Mouse (Mus musculus) kidney, postnatal 14 days (tissue): ENCODE results near the gene Sptbn1.
A peak's percentile ranks its signal among the peaks of the same experiment; 100 is the strongest.

ENCODE experiments used
- DNase-seq: peaks from one replicate; pipeline ENCODE4 v3.0.0; 2022; ENCODE audit warnings: mixed read lengths

Gene Sptbn1

GRCm38 (mm10) chr11:30210100-30210811 is 57.7 kb downstream of the Sptbn1 start:
- no peak for DNase-seq

DNA sequence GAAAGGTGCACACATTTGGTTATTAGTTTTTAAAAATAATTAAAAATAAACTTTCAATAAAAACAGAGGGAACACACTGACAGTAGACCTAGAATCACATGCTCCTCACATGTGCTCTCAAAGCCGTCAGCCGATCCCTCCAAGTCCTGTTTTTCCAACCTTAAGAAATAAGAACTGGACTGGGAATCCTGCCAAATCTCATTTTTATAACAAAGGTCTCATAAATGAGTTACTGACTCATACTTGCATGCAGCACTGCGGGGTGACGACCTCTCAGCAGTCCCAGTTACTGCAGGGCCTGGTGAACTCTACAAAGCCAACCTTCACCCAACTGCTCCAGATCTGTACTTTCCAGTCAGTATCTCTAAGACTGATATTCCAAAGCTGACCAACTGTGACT is 58.5 kb downstream of the Sptbn1 start:
- DNase-seq = peak; percentile 82

GRCm38 (mm10) chr11:30204398-30204797 is 63.6 kb downstream of the Sptbn1 start:
- DNase-seq = peak; percentile 64

DNA sequence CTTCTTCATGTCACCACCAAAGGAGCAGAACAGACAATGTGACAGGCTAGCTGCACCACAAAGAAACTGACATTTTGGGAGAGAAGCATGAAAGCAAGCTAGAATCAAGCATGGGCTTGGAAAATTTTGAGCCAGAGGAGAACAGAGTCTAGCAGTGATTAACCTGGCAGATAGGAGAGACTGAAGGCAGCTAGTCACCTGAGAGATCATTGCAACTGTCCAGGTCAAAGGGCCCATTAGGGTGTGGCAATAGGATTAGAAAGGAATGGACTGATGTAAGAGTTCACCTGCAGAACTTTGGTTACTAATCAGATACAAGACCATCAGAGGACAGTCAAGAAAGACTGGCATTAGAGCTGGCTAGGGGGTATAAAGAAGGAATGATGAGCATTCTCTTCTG is 67.6 kb downstream of the Sptbn1 start:
- no peak for DNase-seq

DNA sequence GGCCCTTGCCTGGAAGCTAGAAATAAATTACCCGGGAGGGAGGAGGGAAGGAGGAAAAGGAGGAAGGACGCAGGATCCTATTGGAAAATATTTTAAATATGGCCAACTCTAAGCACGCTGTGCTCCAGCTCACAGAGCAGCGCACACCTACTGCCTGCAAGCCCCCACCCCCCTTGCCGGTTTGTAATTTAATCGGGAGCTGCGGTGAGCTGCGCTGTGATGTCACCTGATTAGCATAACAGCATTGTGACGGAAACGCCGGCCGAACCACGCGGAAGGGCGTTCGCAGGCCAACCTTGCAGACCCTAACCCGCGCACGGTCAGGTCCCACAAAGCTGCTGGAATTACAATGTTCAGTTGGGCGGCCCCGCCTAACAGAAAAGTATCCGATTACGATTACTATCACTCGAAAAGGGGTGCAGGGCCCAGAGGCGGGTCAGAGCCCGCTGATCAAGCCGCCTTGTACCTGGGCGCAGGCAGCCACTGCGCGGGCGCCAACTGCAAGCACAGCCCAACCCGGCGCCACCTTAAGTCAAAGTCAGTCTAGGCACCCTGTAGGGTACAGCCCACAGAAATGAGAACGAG is 69.8 kb downstream of the Sptbn1 start:
- DNase-seq = peak; percentile 87

- DNase-seq = peak; percentile 88
These were observed 70.3 kb downstream of the Sptbn1 start for GRCm38 (mm10) chr11:30197564-30198090.

DNA sequence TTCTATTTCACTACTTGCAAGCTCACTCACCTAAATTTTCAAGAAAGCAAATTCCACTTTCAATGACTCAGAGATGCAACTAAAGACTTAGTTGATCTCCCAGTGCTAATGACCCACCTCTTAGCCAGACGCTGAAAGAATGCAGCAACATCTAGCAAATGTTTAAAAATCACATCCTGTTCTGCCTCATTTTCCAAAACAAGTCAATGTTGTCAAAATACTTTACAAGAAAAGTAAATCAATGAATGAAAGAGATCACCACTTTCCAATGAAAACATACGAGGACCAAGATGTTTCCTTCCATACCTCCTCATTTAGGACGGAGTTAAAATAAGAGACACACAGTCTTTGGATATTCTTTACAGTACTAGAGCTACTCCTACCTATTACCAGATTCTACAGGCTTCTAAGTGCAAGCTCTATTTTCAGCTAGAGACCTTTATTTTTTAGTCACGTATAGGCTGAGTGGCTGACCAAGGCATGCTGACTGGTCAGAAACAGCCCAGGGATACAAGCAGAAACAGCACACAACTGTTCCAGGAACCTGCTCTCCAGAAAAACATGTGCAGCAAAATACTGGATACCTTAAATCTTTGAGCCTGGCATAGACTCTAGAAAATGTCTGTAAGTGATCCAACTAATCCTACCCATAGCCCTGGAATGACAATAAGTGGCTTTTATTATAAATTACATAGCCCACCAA is 71.5 kb downstream of the Sptbn1 start:
- no peak for DNase-seq

- DNase-seq = no peak
These were observed 72.2 kb downstream of the Sptbn1 start for GRCm38 (mm10) chr11:30195756-30196155.

- no peak for DNase-seq
These were observed 73.2 kb downstream of the Sptbn1 start for GRCm38 (mm10) chr11:30194800-30195199.

DNA sequence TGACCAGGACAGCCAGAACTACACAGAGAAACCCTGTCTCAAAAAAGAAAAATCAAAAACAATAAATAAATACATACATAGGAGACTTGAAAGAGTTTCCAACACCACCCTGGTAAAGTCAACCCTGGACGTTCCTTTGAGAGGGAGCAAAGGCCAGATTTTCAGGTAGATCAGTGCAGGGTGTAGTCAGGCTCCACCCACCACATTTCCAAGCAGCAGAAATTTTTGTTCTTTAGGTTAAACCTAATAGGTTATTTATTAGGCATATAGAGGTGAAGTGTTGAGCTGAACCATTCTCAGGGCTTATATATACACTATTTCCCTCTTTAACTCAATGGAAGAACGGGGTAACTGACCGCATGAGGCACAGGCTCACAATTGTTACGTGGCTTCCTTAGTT is 77.0 kb downstream of the Sptbn1 start:
- DNase-seq = no peak

DNA sequence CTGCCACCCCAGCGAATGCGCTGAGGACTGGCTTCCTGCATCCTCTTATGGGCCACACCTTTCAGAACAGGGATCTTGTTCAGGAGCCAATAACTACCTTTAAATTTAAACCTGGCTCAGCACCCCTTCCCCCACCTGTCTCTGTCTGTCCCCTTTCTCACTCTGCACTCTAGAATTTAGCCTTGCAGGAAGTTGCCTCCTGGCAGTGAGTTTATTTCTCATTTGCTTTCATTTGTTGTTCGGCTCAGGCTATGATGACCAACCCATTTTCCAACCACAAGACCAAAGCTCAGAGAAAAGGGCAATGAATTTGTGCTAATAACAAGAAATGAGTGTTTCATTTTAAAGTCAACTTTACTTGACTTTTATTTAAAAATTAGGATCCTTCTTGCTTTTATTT is 77.9 kb downstream of the Sptbn1 start:
- no peak for DNase-seq

- no peak for DNase-seq
These were observed 81.0 kb downstream of the Sptbn1 start for GRCm38 (mm10) chr11:30186902-30187470.

DNA sequence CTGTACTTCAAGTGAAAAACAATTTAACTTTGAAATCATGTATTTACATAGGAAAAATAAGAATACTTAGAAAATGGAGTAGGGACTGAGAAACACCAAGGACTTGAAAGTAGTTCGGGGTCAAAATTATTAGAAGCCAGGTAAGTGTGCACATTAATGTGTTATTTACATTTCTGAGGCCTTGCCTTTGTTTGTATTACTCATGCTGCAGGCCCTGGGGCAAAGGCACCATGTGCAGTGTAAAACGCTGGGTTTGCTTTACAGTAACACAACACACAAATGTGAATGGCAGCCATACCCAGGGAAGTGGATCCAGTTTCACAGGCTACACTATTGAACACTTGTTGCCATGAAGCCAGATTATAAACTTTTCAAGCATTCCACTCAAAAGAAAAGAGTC is 83.4 kb downstream of the Sptbn1 start:
- no peak for DNase-seq

GRCm38 (mm10) chr11:30182716-30183411 is 85.1 kb downstream of the Sptbn1 start:
- no peak for DNase-seq

DNA sequence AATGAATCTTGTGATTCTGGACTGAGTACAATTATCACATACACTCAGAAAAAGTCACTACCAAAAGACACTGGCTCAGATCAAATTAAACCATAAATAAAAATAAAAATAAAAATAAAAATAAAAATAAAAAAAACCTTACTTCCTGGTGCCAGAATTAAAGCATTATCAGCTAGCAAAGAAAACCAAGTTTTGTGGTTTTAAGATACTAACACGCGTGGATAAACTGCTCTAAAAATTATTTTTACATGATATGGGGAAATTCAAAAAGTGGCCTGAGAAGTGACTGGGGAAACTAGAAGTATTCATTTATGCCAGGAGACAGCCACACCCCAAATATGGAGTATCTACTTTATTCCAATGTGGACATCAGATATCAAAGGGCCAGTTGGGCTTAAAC is 89.8 kb downstream of the Sptbn1 start:
- no peak for DNase-seq

- DNase-seq = peak; percentile 64
These were observed 90.7 kb downstream of the Sptbn1 start for GRCm38 (mm10) chr11:30177145-30177840.

DNA sequence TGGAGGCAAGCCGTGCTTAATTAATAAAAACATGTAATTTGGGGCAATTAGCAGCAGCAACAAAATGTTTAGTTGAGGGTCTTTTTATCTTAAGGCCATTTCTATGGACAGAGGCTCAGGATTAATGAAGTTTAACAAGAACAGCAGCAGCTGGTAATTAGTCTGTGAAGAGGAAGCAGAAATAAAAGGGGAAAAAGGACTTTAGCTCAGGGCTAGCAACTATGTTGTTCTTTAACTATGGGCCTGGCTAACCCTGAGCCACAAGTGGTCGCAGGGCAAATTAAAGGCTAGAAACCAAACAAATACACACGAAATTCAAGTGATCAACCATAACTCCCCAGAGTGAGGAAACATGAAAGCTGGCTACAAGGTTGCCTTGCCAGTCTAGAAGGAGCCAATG is 91.9 kb downstream of the Sptbn1 start:
- DNase-seq = no peak

DNA sequence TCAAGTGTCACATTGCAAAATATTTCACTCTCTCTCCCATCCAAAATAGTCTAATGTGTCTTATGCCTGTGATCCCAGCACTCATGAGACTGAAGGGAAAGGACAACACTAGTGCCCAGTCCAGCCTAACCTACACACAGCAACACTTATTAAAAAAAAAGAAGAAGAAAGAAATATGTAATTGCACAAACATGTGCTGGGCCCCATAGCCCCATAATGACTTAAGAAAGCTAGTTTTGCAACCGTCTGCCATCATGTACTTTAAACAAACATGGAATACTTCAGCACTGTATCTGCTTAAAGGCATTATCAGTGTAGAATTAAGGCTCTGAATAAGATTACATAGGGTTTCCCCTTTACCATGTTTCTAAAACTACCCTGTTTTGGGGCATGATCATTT is 92.4 kb downstream of the Sptbn1 start:
- DNase-seq = no peak

GRCm38 (mm10) chr11:30171586-30172178 is 96.3 kb downstream of the Sptbn1 start:
- no peak for DNase-seq

GRCm38 (mm10) chr11:30171184-30171583 is 96.8 kb downstream of the Sptbn1 start:
- DNase-seq = no peak

DNA sequence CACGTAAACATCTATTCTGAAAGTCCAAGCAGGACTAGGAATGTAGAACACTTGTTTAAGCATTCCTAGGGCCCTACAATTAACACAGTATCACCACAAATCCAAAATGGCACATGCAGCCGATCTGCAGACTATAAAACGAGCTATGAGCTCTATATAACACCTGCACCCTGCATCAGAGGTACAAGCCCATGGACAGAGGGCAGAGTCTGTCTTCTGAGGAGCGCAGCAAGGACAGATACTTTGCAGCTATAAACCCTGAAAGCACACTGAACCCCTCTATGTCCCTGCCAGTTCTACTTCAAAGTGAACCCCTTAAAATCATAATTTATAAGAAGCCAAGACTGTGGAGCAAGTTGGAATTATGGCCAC is 101.4 kb downstream of the Sptbn1 start:
- DNase-seq = no peak
